Mouse (Mus musculus): ENCODE measurements around the gene Cdc42bpg. TPM values are rescaled to one million over a fixed set of nuclear protein-coding genes. Genes with fewer than 3 reads are reported as not detected.

Gene Cdc42bpg
- total and polyA plus RNA-seq, 3 experiments, result 0.79 to 4.2 (median 2.3) TPM

DNA sequence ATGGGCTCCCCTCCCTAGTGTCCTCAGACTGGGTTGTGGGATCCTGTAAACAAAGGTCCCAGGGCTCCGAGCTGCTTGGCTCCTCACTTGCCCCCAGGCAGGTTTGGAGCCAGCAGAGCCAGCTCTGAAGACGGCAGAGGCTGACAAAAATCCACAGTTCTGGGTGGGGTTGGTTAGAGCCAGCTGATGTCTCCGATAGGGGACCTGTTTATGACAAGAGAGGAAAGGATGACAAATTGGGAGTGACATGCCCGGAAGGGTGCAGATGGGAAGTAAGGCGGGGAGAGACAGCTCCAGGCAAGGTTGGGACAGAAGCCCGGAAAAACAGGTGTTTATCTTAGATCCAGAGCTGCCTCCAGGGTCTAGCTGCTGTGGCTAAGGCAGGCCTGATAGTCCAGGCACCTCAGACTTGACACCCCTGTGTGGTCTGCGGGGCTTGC lies 5.8 kb upstream of the Cdc42bpg start:
- H3K27ac ChIP-seq (ENCODE audit: insufficient read depth, low read depth), result peak overlapping the region; percentile 99
- in situ Hi-C loops (cut with MboI; ENCODE audit: low pct_ligation_motif_present, low pct_unique_long_range_greater_than_20kb, low sequenced_read_pairs), result loop anchor here (25.0 kb wide), 1 partner anchor 138 kb away; no protein-coding TSS in a partner anchor
- peaks cover 29% of the 10 kb centered on the region for H3K79me2 ChIP-seq (replicated peaks; ENCODE audit: control insufficient read depth, extremely low read depth, insufficient read depth, poor library complexity, severe bottlenecking)

DNA sequence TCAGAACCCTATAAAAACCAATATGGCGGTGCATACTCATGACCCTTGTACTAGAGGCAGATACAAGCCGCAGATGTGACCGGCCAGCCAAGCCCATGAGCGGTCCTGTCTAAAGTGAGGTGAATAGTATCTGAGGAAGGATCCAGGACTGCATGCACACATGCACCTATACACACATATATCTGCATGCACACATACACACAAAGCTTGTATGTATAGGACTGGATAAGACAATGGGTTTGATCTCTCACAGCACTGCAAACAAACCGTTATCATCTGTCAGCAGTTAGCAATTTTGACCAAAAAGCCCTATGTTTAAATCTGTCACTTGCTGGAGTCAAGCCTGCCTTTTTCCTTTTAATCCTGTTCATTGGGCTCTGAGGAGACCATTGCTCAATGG lies 4.1 kb upstream of the Cdc42bpg start:
- no peak overlapping the region for H3K9ac ChIP-seq (ENCODE audit: insufficient read depth, low read depth)
- H3K79me2 ChIP-seq (replicated peaks; ENCODE audit: control insufficient read depth, extremely low read depth, insufficient read depth, poor library complexity, severe bottlenecking), result peaks cover 17% of the 10 kb centered on the region
- peaks cover 31 to 46% of the 10 kb centered on the region in 2 experiments for H3K36me3 ChIP-seq (replicated peaks in 1 of 2; ENCODE audit: control insufficient read depth in 1 of 2, insufficient read depth in 1 of 2, low read length in 1 of 2)
- peak overlapping the region; percentile 72; the same call in 1 of the 2 replicates for H3K27ac ChIP-seq (ENCODE audit: insufficient read depth, low read depth)
- no peak for TF ChIP-seq USF2 (conservative IDR thresholded peaks at IDR 0.05; ENCODE audit: low read depth, low read length)
- peak; percentile 45; the same call in 1 of the 2 replicates for TF ChIP-seq ZMIZ1 (IDR thresholded peaks at IDR 0.05; ENCODE audit: low read depth, low read length)
- TF ChIP-seq POLR2AphosphoS2 (IDR thresholded peaks at IDR 0.05; ENCODE audit: low read depth, low read length), result peak; percentile 59; the same call in 1 of the 2 replicates
- H3K27me3 ChIP-seq (replicated peaks), result no peaks in the 10 kb centered on the region
- H3K9me3 ChIP-seq (replicated peaks; ENCODE audit: low read length), result no peaks in the 10 kb centered on the region
- in situ Hi-C loops (cut with MboI; ENCODE audit: low pct_ligation_motif_present, low pct_unique_long_range_greater_than_20kb, low sequenced_read_pairs), result loop anchor here (25.0 kb wide), 1 partner anchor 140 kb away; no protein-coding TSS in a partner anchor
- H3K4me2 ChIP-seq (ENCODE audit: insufficient read depth, low read depth, poor library complexity, severe bottlenecking), result no peak overlapping the region
- dilution Hi-C loops (cut with MboI; ENCODE audit: extremely low pct_ligation_motif_present, extremely low pct_unique_long_range_greater_than_20kb, low sequenced_read_pairs), result no loop called here
- H3K4me3 ChIP-seq (replicated peaks in 1 of 3; ENCODE audit: low read depth in 2 of 3, low read length in 2 of 3, poor library complexity in 1 of 3), result no peak overlapping the region
- H3K4me1 ChIP-seq (ENCODE audit: control insufficient read depth in 1 of 2, insufficient read depth in 2 of 2), result peaks cover 44 to 82% of the 10 kb centered on the region in 2 experiments
- DNase-seq (ENCODE audit: extremely low read depth), result no peak

More for the DNA sequence above, 5.8 kb upstream of the Cdc42bpg start:
- no peak for DNase-seq (ENCODE audit: extremely low read depth)
- dilution Hi-C loops (cut with MboI; ENCODE audit: extremely low pct_ligation_motif_present, extremely low pct_unique_long_range_greater_than_20kb, low sequenced_read_pairs), result no loop called here
- Histone ChIP-seq H3K36me3 (replicated peaks in 1 of 2; ENCODE audit: control insufficient read depth in 1 of 2, insufficient read depth in 1 of 2, low read length in 1 of 2) (peaks cover 48 to 63% of the 10 kb centered on the region in 2 experiments), H3K9me3 (replicated peaks; ENCODE audit: low read length) (no peaks in the 10 kb centered on the region), H3K27me3 (replicated peaks) (no peaks in the 10 kb centered on the region), H3K4me1 (ENCODE audit: control insufficient read depth in 1 of 2, insufficient read depth in 2 of 2) (peaks cover 58 to 95% of the 10 kb centered on the region in 2 experiments), H3K9ac (ENCODE audit: insufficient read depth, low read depth) (peak overlapping the region; percentile 60; the same call in 1 of the 2 replicates), H3K4me2 (ENCODE audit: insufficient read depth, low read depth, poor library complexity, severe bottlenecking) (no peak overlapping the region), H3K4me3 (replicated peaks in 1 of 3; ENCODE audit: low read depth in 2 of 3, low read length in 2 of 3, poor library complexity in 1 of 3) (no peak overlapping the region)
- TF ChIP-seq USF1 (IDR thresholded peaks at IDR 0.05; ENCODE audit: low read depth, low read length) (no peak), ZMIZ1 (IDR thresholded peaks at IDR 0.05; ENCODE audit: low read depth, low read length) (no peak), MYC (IDR thresholded peaks at IDR 0.05; ENCODE audit: low read depth, low read length) (no peak), HCFC1 (IDR thresholded peaks at IDR 0.05; ENCODE audit: low read depth, low read length) (no peak), CHD2 (IDR thresholded peaks at IDR 0.05; ENCODE audit: low read length) (no peak), CHD1 (IDR thresholded peaks at IDR 0.05; ENCODE audit: low read depth, low read length) (no peak), GABPA (IDR thresholded peaks at IDR 0.05; ENCODE audit: insufficient replicate concordance, low read depth, low read length) (no peak), POLR2A (IDR thresholded peaks at IDR 0.05; ENCODE audit: low read depth, low read length) (peak; percentile 48; the same call in 1 of the 2 replicates)

DNA sequence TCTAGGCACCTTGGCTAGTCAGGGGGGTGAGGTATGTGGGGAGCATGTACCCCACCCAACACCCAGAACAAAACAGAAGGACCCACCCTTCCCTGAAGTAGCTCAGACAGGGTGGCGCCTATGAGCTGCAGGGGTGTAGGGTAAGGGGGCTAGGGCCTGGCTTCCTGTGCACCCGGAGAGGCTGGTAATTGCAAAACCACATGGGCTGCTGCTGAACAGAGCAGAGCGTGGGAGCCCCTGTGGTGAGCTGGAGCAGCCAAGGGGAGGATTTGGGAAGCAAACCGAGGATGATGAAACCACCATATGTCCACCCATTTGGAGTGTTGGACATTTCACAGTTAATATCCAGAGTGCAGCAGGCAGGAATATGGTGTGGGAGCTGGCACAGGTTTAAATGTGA lies 3.7 kb upstream of the Cdc42bpg start:
- in situ Hi-C loops (cut with MboI; ENCODE audit: low pct_ligation_motif_present, low pct_unique_long_range_greater_than_20kb, low sequenced_read_pairs), result loop anchor here (25.0 kb wide), 1 partner anchor 140 kb away; no protein-coding TSS in a partner anchor
- no peak overlapping the region for H3K4me3 ChIP-seq (replicated peaks in 1 of 3; ENCODE audit: low read depth in 2 of 3, low read length in 2 of 3, poor library complexity in 1 of 3)
- H3K4me1 ChIP-seq (ENCODE audit: control insufficient read depth in 1 of 2, insufficient read depth in 2 of 2), result peaks cover 43 to 78% of the 10 kb centered on the region in 2 experiments
- no peaks in the 10 kb centered on the region for H3K9me3 ChIP-seq (replicated peaks; ENCODE audit: low read length)
- H3K27ac ChIP-seq (ENCODE audit: insufficient read depth, low read depth), result peak overlapping the region; percentile 72
- no peak overlapping the region for H3K9ac ChIP-seq (ENCODE audit: insufficient read depth, low read depth)
- DNase-seq (ENCODE audit: extremely low read depth), result no peak
- H3K79me2 ChIP-seq (replicated peaks; ENCODE audit: control insufficient read depth, extremely low read depth, insufficient read depth, poor library complexity, severe bottlenecking), result peaks cover 17% of the 10 kb centered on the region
- TF ChIP-seq MAX (IDR thresholded peaks at IDR 0.05; ENCODE audit: low read length), result no peak
- no peak for TF ChIP-seq MEF2A (IDR thresholded peaks at IDR 0.05; ENCODE audit: borderline replicate concordance, low read depth, low read length)
- no peak for TF ChIP-seq JUN (IDR thresholded peaks at IDR 0.05; ENCODE audit: insufficient read depth, low read depth, low read length)
- no peak for TF ChIP-seq ZC3H11A (IDR thresholded peaks at IDR 0.05; ENCODE audit: low read depth, low read length)
- no peak overlapping the region for H3K4me2 ChIP-seq (ENCODE audit: insufficient read depth, low read depth, poor library complexity, severe bottlenecking)
- peaks cover 28 to 42% of the 10 kb centered on the region in 2 experiments for H3K36me3 ChIP-seq (replicated peaks in 1 of 2; ENCODE audit: control insufficient read depth in 1 of 2, insufficient read depth in 1 of 2, low read length in 1 of 2)
- H3K27me3 ChIP-seq (replicated peaks), result no peaks in the 10 kb centered on the region
- dilution Hi-C loops (cut with MboI; ENCODE audit: extremely low pct_ligation_motif_present, extremely low pct_unique_long_range_greater_than_20kb, low sequenced_read_pairs), result no loop called here
